Mouse (Mus musculus) gastrocnemius, postnatal 25 days (tissue): Measurements from ENCODE around the gene Pramef25. TPM values are rescaled to one million over a fixed set of nuclear protein-coding genes. Genes with fewer than 3 reads are reported as not detected.
"Not testable (repeated sequence)": the region's sequence is repeated elsewhere in the genome, so short reads cannot be mapped to it uniquely, and the experiment has no call there.

ENCODE experiments used
- DNase-seq: peaks from one replicate; pipeline ENCODE4 v3.0.0; 2022
- long read RNA-seq, 2 experiments: library from polyadenylated mRNA; stranded (forward); transcript quantifications; one replicate each; pipeline ENCODE4 v2.0.0; 2021
- total RNA-seq, 2 experiments: library from RNA; stranded (reverse); gene quantifications; 1 replicate in 1 of 2; 2 replicates in 1 of 2; pipeline ENCODE4 v1.2.3; 2021

Pramef25 gene
- not detected for total RNA-seq
- long read RNA-seq, experiment 1, result 0 reads
- long read RNA-seq, experiment 2, result 0 reads

- not testable (repeated sequence) for DNase-seq
Measured at GRCm38 (mm10) chr4:143950916-143951315, at the start of gene Pramef25. TSS of gene Pramef25 (minus strand) at chr4:143951016.

- DNase-seq, result not testable (repeated sequence)
Measured at GRCm38 (mm10) chr4:143994269-143994668, 43.5 kb upstream of the Pramef25 start, which contains the start of gene Pramef17. TSS of gene Pramef17 (minus strand) at chr4:143994369.

- DNase-seq, result peak; percentile 38
Measured at GRCm38 (mm10) chr4:143988126-143988525, 37.3 kb upstream of the Pramef25 start.

- not testable (repeated sequence) for DNase-seq
Measured at GRCm38 (mm10) chr4:143987475-143987941, 36.7 kb upstream of the Pramef25 start.

DNA sequence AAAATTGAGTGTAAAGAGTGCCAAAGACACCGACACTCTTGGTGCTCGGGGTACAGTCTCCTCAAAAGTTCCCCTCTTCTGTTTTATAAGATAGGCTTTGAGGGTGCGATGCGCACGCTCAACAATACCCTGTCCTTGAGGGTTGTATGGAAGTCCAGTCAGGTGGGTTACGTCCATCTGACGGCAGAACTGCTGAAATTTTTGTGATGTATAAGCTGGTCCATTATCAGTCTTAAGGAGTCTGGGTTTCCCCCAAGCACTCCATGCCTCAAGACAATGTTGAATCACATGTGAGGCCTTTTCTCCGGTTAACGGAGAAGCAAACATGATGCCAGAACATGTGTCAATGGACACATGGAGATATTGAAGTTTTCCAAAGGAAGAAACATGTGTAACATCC lies 34.9 kb upstream of the Pramef25 start:
- peak; percentile 7 for DNase-seq

GRCm38 (mm10) chr4:143985165-143985564 lies 34.3 kb upstream of the Pramef25 start:
- not testable (repeated sequence) for DNase-seq

GRCm38 (mm10) chr4:143983446-143983845 lies 32.6 kb upstream of the Pramef25 start:
- not testable (repeated sequence) for DNase-seq

DNA sequence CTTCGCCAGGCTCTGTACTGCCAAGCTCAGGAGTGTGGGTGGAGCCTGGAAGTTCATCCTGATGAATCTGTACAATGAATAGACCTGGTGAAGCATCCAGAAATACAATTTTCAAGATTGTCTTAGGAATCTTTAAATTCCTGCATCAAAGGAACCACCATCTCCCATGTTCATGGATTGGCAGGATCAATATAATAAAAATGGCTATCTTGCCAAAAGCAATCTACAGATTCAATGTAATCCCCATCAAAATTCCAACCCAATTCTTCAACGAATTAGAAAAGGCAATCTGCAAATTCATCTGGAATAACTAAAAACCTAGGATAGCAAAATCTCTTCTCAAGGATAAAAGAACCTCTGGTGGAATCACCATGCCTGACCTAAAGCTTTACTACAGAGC lies 16.0 kb upstream of the Pramef25 start, which contains the start of gene Gm13101:
Gene Gm13101, minus strand, starts transcription at position 101 of the 400 bp plus-strand sequence.
- DNase-seq, result not testable (repeated sequence)

GRCm38 (mm10) chr4:143900280-143900679 lies 50.5 kb downstream of the Pramef25 start, which contains the start of gene Pramef6:
TSS of gene Pramef6 (minus strand) at chr4:143900380.
- DNase-seq, result not testable (repeated sequence)

Other genes starting within 250 kb of the Pramef25 start
- gene Gm13089, start 248.3 kb downstream of the Pramef25 start, total RNA-seq, result not detected
- gene Gm13078, start 231.6 kb downstream of the Pramef25 start, total RNA-seq, result not detected
- gene Gm13023, start 161.7 kb downstream of the Pramef25 start, total RNA-seq, result not detected
- not detected for gene Gm13084, start 134.9 kb downstream of the Pramef25 start, total RNA-seq
- not detected for gene Gm13103, start 104.5 kb downstream of the Pramef25 start, total RNA-seq
- gene Pramef6, start 50.6 kb downstream of the Pramef25 start, total RNA-seq, result not detected
- gene Gm13101, start 15.9 kb upstream of the Pramef25 start, total RNA-seq, result not detected
- gene Pramef17, start 43.4 kb upstream of the Pramef25 start, total RNA-seq, result not detected
- gene Pramel4, start 108.1 kb upstream of the Pramef25 start, total RNA-seq, result not detected
- not detected for gene Gm13102, start 155.5 kb upstream of the Pramef25 start, total RNA-seq
- gene Oog3, start 211.6 kb upstream of the Pramef25 start, total RNA-seq, result not detected
- gene Oog2, start 239.7 kb upstream of the Pramef25 start, total RNA-seq, result not detected